Mouse (Mus musculus) brain, embryonic 14.5 days (tissue): ENCODE data around the gene Clstn2.

Source experiments
- CTCF ChIP-seq: fragments of 200-500 bp; IDR thresholded peaks from 2 replicates; pipeline ENCODE4 v1.5.1; 2012; ENCODE audit warnings: inconsistent platforms, mild to moderate bottlenecking, moderate library complexity, borderline replicate concordance; ENCODE audit not compliant: insufficient read depth, insufficient read length; ENCODE audit errors: extremely low read depth
- POLR2A ChIP-seq: fragments of 200-500 bp; IDR thresholded peaks from 2 replicates; pipeline ENCODE4 v1.6.1; 2012; ENCODE audit warnings: mild to moderate bottlenecking, inconsistent platforms, borderline replicate concordance; ENCODE audit not compliant: poor library complexity, insufficient read depth, insufficient read length, severe bottlenecking; ENCODE audit errors: extremely low read depth

DNA sequence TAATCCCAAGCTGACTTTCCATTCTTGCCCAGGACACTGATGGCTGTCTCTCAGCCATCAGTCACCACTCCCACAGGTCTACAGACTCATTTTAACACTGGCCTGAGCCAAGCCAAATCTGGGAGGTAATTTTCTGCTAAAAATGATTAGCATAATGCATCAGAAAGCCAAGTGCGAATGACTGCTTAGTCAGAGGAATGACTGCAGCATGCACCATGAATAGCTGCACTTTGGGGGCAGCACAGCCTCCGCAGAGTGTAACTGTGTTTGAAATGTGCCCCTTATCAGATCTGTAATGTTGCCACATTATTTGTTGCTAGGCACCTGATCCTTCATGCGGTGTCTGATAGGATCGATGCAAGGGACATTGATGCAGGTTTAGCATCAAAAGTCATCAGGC, 269.9 kb downstream of the Clstn2 start:
- TF ChIP-seq POLR2A = no peak
- TF ChIP-seq CTCF = no peak
